Mouse (Mus musculus) heart, adult 11 months (tissue): ENCODE data around the gene Rab9b.

ENCODE experiments used
- DNase-seq: peaks from one replicate; pipeline ENCODE4 v3.0.0; 2022

Gene Rab9b

GRCm38 (mm10) chrX:136868061-136869040 is at the start of gene Rab9b:
Rab9b (minus strand) TSS chrX:136868755.
- DNase-seq: no peak

GRCm38 (mm10) chrX:136904369-136904768 is 35.8 kb upstream of the Rab9b start:
- no peak for DNase-seq

- no peak for DNase-seq
Observed at GRCm38 (mm10) chrX:136895757-136896156, 27.2 kb upstream of the Rab9b start.

GRCm38 (mm10) chrX:136850300-136850699 is 18.3 kb downstream of the Rab9b start:
- no peak for DNase-seq

GRCm38 (mm10) chrX:136828610-136829009 is 39.9 kb downstream of the Rab9b start:
- DNase-seq: no peak

- DNase-seq: no peak
Observed at GRCm38 (mm10) chrX:136825016-136825415, 43.5 kb downstream of the Rab9b start.

GRCm38 (mm10) chrX:136822371-136822770 is 46.2 kb downstream of the Rab9b start, which contains the start of gene Plp1:
Plp1 (plus strand) TSS chrX:136822671.
- no peak for DNase-seq

- DNase-seq: peak; percentile 87
Observed at GRCm38 (mm10) chrX:136820250-136820649, 48.3 kb downstream of the Rab9b start.

- DNase-seq: peak; percentile 91
Observed at GRCm38 (mm10) chrX:136819752-136820151, 48.8 kb downstream of the Rab9b start.
